Mouse (Mus musculus): Measurements from ENCODE around the gene Ackr1.
A peak's percentile ranks its signal among the peaks of the same experiment; 100 is the strongest.
"Not testable (repeated sequence)": the region's sequence is repeated elsewhere in the genome, so short reads cannot be mapped to it uniquely, and the experiment has no call there.

The Ackr1 gene

DNA sequence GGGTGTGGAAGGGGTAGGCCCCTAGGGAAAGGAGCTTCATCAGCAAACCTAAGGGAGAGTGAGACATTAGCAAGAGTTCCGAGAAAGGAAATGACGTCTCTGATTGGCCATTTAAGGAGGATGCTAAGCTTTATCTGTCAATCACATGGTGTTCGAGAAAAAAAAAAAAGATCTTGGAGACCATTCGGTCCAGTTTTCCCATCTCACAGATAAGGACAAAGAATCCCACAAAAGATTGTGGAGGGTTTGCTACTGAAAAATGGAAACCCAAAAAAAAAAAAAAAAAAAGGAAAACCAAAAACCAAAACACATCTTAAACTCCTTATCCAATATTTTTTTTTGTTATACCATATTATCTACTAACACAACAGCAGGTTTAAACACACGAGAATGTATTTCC, 15.6 kb upstream of the Ackr1 start:
- DNase-seq (ENCODE audit: low spot score in 2 of 2) = no peak

DNA sequence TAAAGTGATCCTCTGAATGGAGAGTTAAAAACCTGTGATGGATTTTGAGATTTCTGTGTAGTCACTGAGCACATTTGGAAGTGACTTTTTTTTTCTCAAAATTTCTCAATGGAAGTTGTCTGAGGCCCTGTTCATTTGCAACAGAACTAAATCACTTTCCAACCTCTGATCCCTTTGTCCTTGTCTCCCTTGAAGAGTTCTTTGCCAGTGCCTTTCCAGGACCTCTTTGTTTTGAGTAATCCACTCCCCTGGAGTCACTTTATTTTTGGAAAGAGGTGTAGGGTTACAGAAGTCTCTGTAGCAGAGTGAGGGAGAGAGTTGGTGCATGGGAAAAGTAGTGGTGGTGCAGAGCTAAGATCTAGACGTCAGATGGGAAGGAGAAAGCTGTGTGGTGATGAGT, 15.0 kb upstream of the Ackr1 start:
- no peak for DNase-seq (ENCODE audit: low spot score in 2 of 2)

GRCm38 (mm10) chr1:173345112-173345511, 11.6 kb upstream of the Ackr1 start:
- DNase-seq (ENCODE audit: low spot score in 2 of 2) = no peak

DNA sequence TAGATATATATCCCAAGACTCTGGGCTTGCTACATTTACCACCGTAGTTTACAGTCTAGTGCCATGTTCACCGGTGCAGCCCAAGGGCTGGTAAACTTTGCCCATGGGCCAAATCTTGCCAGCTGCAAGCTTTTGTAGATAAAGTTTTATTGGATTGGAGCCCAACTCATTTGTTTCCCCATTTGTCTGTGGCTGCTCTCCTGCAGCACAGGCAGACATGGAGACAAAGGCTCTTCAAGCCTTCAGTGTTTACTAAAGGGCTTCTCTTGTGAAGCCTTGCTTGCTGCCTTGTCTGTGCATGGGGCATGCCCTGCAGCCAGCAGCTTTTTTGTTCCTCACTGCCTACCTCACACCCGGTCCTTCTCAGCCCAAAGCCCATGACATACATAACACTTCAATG, 10.4 kb upstream of the Ackr1 start:
- DNase-seq (ENCODE audit: low spot score in 2 of 2) = no peak

- no peak for DNase-seq (ENCODE audit: low spot score in 2 of 2)
Measured at GRCm38 (mm10) chr1:173342425-173342824, 8.9 kb upstream of the Ackr1 start.

DNA sequence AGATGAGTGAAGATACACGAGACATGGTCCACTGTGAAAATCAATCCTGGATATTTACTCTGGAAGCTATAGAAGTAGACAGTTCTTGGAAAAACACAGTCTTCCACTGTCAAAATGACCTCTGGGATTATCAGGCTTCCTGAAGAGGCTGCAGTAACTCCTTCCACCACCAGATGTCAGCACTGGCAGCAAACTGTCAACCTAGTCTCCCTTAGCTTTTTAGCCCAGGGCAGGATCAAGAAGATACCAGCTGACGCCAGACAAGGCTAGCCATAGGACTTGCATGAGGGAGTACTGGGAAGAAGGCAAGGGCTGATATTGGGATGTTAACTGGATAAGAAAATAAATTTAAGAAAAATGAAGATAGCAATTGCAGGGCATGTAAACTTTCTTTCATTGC, 6.0 kb upstream of the Ackr1 start:
- peak; percentile 16 to 38 for DNase-seq (ENCODE audit: low spot score in 2 of 2)

DNA sequence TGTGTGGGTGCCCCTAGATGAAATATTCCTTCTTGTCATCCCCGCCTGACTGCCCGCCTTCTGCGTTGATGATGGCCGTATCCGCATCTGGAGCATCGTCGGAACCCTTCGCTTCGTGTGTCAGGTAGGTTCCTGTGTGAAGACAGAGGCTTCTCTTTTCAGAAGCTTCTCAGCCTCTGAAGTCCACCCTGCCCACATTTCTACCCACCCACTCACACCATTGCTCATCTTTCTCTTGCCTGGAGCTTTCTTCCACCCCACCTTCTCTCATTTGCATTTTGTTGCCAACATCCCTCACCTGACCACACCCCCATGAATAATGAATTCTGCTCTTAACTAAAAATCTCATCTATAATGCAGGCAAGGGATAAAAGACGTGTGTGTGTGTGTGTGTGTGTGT, 3.5 kb upstream of the Ackr1 start:
- DNase-seq (ENCODE audit: low spot score in 2 of 2) = no peak

GRCm38 (mm10) chr1:173335903-173336302, 2.4 kb upstream of the Ackr1 start:
- no peak for DNase-seq (ENCODE audit: low spot score in 2 of 2)

DNA sequence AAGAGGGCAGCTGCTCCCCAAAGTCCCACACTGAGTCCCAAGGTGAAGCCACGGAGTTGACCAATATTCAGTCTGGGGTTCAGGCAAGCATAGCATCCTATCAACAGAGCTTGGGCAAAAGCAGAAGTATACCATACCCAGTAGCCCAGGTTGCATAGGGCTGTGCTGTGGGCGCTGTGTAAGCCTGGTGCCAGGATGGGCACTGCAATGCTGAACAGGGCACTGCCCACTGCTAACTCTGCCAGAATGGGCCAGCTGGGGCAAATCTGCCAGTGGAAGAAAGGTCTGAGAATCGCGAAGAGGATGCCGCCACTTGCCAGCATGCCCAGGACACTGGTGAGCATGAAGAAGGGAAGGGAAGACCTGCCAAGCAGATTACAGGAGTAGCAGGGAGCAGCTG, 1.1 kb downstream of the Ackr1 start:
- DNase-seq (ENCODE audit: low spot score in 2 of 2) = no peak

GRCm38 (mm10) chr1:173329743-173330142, 3.8 kb downstream of the Ackr1 start:
- no peak for DNase-seq (ENCODE audit: low spot score in 2 of 2)

DNA sequence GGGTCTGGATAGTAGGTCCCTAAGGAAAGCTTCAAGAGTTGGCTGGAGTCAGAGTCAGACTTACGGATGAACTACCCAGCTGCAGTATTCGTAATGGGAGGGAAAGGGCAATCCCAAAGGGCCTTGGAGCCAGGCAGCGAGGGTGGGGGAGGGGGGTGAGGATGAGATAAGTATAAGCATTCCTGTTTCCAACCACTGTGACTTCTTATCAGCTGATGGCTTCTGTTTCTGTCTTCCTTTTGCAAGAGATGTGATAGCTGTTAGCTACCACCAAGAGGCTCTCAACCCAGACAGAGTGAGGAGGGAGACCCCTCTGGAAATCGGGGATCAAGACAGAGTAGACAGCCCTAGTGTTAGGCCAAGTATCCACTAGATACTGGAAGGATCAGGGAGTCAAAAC, 4.4 kb downstream of the Ackr1 start:
- no peak for DNase-seq (ENCODE audit: low spot score in 2 of 2)

DNA sequence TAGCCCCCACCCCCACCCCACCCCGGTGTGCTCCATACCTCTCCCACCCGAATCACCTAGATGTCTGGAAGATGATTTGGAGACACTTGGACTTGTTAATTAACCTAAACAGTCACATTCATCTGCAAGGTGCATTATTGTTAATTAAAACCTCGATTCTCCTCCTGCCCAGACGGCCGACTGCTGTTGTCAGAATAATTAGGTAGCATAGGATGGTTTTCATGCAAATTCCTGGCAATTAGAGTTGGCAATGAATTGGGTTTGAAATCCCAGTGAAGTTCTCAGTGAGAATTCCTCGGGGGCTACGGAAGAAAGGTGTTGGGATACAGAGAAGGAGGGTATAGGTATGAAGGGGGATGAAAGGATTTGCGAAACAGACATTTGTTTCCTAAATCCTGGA, 5.1 kb downstream of the Ackr1 start:
- no peak for DNase-seq (ENCODE audit: low spot score in 2 of 2)

DNA sequence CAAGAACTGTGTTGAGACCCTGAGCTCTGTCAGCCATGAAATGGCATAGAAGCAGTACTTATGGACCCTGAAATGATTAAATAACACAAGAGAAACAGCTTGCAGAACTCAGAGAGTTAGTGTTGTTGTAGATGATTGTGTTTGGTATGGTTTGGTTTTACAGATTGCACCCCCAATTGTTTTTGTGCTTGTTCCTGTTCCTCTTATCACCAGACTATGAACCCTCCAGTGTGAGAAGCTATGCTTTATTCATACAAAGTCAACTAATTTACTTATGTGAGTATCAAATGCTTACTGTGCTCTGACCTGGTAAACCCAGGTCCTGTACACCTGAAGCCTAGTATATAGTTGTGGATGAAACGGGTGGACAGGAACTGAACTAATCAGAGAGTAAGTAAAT, 7.0 kb downstream of the Ackr1 start:
- DNase-seq (ENCODE audit: low spot score in 2 of 2) = no peak

DNA sequence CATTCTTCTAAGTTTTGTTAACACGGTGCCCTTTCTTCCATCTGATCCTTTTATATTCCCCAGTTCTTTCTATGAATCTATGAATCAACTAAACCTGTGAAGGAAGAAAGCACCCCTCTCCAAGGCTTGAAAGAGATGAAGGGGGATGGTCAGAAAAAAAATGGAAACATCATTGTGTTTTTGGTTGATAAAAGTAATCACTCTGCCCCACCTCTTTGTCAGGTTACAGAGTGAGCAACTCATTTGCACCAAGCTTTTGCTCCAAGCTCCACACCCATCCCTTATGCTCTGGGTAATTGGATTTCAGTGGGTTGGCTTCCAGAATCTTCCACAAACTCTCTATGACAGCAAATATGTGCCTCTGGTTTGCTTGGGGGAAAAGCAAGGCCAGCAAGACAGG, 8.2 kb downstream of the Ackr1 start:
- DNase-seq (ENCODE audit: low spot score in 2 of 2) = no peak

GRCm38 (mm10) chr1:173324961-173325360, 8.6 kb downstream of the Ackr1 start:
- DNase-seq (ENCODE audit: low spot score in 2 of 2) = no peak

DNA sequence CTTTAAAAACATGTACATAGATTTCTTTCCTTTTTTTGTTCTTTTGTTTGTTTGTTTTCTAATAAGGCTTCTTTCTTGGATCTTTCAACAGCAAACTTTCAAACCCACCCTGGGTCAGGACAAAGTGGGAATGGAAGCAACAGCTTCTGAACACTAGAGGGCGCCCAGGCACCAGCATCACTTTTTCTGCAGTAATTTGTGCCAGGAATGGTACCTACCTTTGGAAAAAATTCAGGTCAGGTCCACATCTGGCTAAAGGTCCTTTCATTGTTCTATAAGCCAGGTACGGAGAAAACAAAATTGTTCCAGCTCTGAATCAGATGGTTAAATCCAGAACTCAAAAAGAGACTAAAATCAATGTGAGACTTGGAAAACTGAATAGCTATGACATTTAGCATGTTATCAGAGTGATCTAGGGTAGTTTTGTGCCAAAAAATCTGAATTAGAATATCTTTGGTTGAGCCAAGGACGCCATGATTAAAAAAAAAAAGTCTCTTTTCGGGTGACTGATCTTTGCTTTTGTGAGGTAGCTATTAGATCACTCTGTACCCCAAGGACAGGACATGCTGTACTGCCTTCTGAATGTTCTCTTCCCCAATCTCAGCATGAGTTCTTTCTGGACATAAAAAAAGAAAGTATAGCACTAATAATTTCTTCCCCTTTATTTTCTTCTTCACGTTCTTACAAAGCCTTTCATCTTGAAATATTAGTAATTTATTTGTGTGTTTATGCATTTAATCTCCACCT, 9.5 kb downstream of the Ackr1 start:
- DNase-seq (ENCODE audit: low spot score in 2 of 2) = peak in 1 of 2 experiments; percentile 9

GRCm38 (mm10) chr1:173322249-173322627, 11.3 kb downstream of the Ackr1 start:
- no peak for DNase-seq (ENCODE audit: low spot score in 2 of 2)

- DNase-seq (ENCODE audit: low spot score in 2 of 2) = no peak
Measured at GRCm38 (mm10) chr1:173321593-173322248, 11.8 kb downstream of the Ackr1 start.

DNA sequence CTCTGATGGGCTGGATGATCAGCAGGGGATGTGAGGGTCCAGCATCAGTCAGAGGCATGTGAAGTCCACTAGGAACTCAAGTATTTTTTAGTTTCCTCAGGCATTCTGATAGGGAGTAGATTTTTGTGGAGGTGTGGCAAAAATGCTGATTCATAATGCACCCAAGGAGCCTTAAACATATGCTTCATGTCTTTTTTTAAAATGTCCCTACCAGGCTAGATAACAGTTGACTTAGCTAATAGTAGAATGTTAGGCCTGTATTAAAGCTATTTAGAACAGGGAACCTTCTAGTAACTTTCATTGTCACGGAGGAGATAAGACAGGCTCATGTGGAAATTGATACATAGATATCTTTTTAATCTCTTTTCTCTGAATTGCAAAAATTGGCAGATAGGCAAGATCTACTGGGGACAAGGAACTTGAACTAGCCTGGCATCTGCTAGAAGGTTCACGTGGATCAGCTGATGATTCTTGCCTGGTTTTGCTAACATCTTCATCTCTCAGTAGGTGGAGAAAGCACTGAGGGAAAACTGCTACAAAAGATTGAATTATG, 15.5 kb downstream of the Ackr1 start:
- DNase-seq (ENCODE audit: low spot score in 2 of 2) = no peak

- DNase-seq (ENCODE audit: low spot score in 2 of 2) = no peak
Measured at GRCm38 (mm10) chr1:173315725-173316124, 17.8 kb downstream of the Ackr1 start.

- DNase-seq (ENCODE audit: low spot score in 2 of 2) = not testable (repeated sequence)
Measured at GRCm38 (mm10) chr1:173313535-173314050, 20.0 kb downstream of the Ackr1 start.

- DNase-seq (ENCODE audit: low spot score in 2 of 2) = not testable (repeated sequence)
Measured at GRCm38 (mm10) chr1:173302795-173303194, 30.8 kb downstream of the Ackr1 start.
